Mouse (Mus musculus) heart, embryonic 14.5 days (tissue): ENCODE measurements at regions not wholly inside any gene's neighbourhood (a gene's known extent, or its start where the extent isn't known, plus 50 kb on each side); places are given as distances from the start of the nearest gene placed in this dataset.

Source experiments
- ATAC-seq: fragments of 200-750 bp; cut with Nextera tagmentation; 2 replicates; pipeline ENCODE4 v1.8.0; 2017; ENCODE audit warnings: low read depth, moderate TSS enrichment; ENCODE audit not compliant: insufficient number of reproducible peaks, insufficient read depth, low FRiP score
- H3K27ac ChIP-seq, 2 experiments: fragments of 200-500 bp in 1 of 2; fragments of 300-500 bp in 1 of 2; sonication (generic) in 1 of 2; replicated peaks in 1 of 2; 2 replicates each; pipeline ENCODE4 v1.5.1; 2012 to 2014; ENCODE audit warnings: low read depth in 2 of 2, low read length in 2 of 2, control low read depth in 1 of 2, mild to moderate bottlenecking in 1 of 2, mixed read lengths in 1 of 2; ENCODE audit not compliant: control insufficient read depth in 1 of 2, insufficient read depth in 1 of 2
- H3K27me3 ChIP-seq: fragments of 300-500 bp; sonication (generic); 2 replicates; pipeline ENCODE4 v1.6.1; 2014; ENCODE audit warnings: mild to moderate bottlenecking, low read length, control low read depth; ENCODE audit not compliant: control insufficient read depth, insufficient read depth
- H3K36me3 ChIP-seq: fragments of 300-500 bp; sonication (generic); 2 replicates; pipeline ENCODE4 v1.6.1; 2014; ENCODE audit warnings: mild to moderate bottlenecking, control low read depth, low read length, mixed read lengths; ENCODE audit not compliant: control insufficient read depth, insufficient read depth
- H3K4me1 ChIP-seq, 2 experiments: fragments of 200-500 bp in 1 of 2; fragments of 300-500 bp in 1 of 2; sonication (generic) in 1 of 2; 2 replicates each; pipeline ENCODE4 v1.6.1; 2012 to 2014; ENCODE audit warnings: low read length in 2 of 2, control low read depth in 1 of 2, mixed read lengths in 1 of 2; ENCODE audit not compliant: control insufficient read depth in 2 of 2, insufficient read depth in 2 of 2
- H3K4me2 ChIP-seq: fragments of 300-500 bp; sonication (generic); 2 replicates; pipeline ENCODE4 v1.6.1; 2014; ENCODE audit warnings: mild to moderate bottlenecking, low read length
- H3K4me3 ChIP-seq, 2 experiments: fragments of 200-500 bp in 1 of 2; fragments of 300-500 bp in 1 of 2; sonication (generic) in 1 of 2; 2 replicates each; pipeline ENCODE4 v1.5.1; 2012 to 2014; ENCODE audit warnings: low read length in 2 of 2, mild to moderate bottlenecking in 2 of 2, control low read depth in 1 of 2, low read depth in 1 of 2, moderate library complexity in 1 of 2; ENCODE audit not compliant: control insufficient read depth in 1 of 2, insufficient read depth in 1 of 2
- H3K9ac ChIP-seq: fragments of 300-500 bp; sonication (generic); 2 replicates; pipeline ENCODE4 v1.6.1; 2014; ENCODE audit warnings: mild to moderate bottlenecking, low read length
- H3K9me3 ChIP-seq: fragments of 300-500 bp; sonication (generic); 2 replicates; pipeline ENCODE4 v1.6.1; 2016; ENCODE audit warnings: low read length, control low read depth; ENCODE audit not compliant: control insufficient read depth
- WGBS: fragments of 180-500 bp; shearing (Covaris S2); extraction: QIAGEN DNeasy Blood & Tissue Kit; methylation state at CpG from one replicate; pipeline ENCODE4 v1.1.7; 2014; 5-methylcytosine and 5-hydroxymethylcytosine counted together

DNA sequence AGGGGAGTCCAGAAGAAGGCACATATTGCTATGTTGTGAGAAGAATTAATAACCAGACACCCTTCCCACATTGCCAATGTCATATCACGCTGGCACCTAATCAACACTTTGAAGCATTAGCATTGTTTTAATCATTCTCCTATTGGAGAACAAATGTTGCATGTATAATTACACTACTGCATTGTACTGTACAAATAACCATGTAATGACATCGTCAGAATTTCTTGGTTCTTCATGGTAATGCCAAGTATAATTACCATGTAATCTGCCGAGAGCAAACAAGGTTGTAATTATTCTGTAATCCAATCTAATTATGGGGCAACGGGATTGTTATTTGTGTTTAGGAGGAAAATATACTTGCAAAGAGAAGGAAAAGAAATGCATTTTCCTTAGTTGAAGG lies 196.1 kb downstream of the Insig2 start:
- no peak for ATAC-seq
- Histone ChIP-seq H3K4me3 (no peak overlapping the region), H3K36me3 (no peaks in the 10 kb centered on the region), H3K9ac (no peak overlapping the region), H3K4me2 (no peak overlapping the region), H3K4me1 (no peaks in the 10 kb centered on the region), H3K9me3 (no peaks in the 10 kb centered on the region), H3K27me3 (no peaks in the 10 kb centered on the region), H3K27ac (no peak overlapping the region)
- WGBS = 86% methylated on average over 4 of the region's 4 CpGs

DNA sequence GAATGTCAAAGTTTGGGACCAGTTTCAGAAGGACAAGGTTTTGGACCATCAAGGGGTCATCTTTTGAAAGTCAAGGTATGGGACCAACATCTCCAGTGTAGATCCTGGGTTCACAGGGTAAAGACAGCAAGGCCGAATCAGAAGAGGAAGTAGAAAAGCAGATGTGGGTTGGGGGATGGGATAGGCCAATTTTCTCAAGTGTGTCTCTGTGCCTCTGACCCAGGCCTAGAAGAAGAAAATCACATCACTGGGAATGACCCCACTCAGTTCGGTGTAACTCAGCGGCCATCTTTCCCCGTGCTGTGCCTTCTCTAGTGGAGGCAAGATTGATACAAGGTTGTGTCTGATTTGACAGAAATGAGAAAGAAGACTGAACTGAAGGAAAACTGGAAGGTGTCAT lies 195.5 kb downstream of the Insig2 start:
- no peak overlapping the region for H3K9ac ChIP-seq
- H3K4me3 ChIP-seq = no peak overlapping the region
- H3K27me3 ChIP-seq = no peaks in the 10 kb centered on the region
- H3K4me2 ChIP-seq = no peak overlapping the region
- no peaks in the 10 kb centered on the region for H3K36me3 ChIP-seq
- WGBS = 83% methylated on average over 4 of the region's 4 CpGs
- ATAC-seq = no peak
- H3K27ac ChIP-seq = no peak overlapping the region
- no peaks in the 10 kb centered on the region for H3K4me1 ChIP-seq
- no peaks in the 10 kb centered on the region for H3K9me3 ChIP-seq

DNA sequence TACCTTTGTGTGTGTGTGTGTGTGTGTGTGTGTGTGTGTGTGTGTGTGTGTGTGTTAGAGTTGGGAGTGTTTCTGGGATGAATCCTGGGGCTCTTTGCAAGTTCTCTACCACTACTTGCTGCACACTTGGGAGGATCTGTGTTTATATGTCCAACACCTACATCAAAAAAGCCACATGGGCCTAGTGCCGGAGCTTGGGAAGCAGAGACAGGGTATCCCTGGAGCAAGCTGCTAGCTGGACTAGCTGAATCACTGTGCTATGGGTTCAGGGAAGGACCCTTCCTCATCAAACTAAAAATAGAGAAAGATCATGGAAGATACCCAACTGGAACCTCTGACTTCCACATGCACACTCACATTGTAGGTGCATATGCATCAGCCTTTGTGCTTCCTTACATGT lies 187.4 kb downstream of the Insig2 start:
- no peak for ATAC-seq

GRCm38 (mm10) chr1:121153476-121153875 lies 178.9 kb downstream of the Insig2 start:
- H3K9me3 ChIP-seq = no peaks in the 10 kb centered on the region
- H3K4me2 ChIP-seq = no peak overlapping the region
- H3K4me1 ChIP-seq = no peaks in the 10 kb centered on the region
- no peak for ATAC-seq
- no peak overlapping the region for H3K4me3 ChIP-seq
- H3K36me3 ChIP-seq = no peaks in the 10 kb centered on the region
- 64% methylated on average over 5 of the region's 5 CpGs for WGBS
- no peaks in the 10 kb centered on the region for H3K27me3 ChIP-seq
- no peak overlapping the region for H3K9ac ChIP-seq
- no peak overlapping the region for H3K27ac ChIP-seq

More for the DNA sequence above, 187.4 kb downstream of the Insig2 start:
- H3K9me3 ChIP-seq = no peaks in the 10 kb centered on the region
- H3K27ac ChIP-seq = no peak overlapping the region
- no peaks in the 10 kb centered on the region for H3K27me3 ChIP-seq
- H3K4me1 ChIP-seq = no peaks in the 10 kb centered on the region
- 86% methylated on average over 1 of the region's 1 CpGs for WGBS
- no peak overlapping the region for H3K4me3 ChIP-seq
- no peak overlapping the region for H3K4me2 ChIP-seq
- H3K36me3 ChIP-seq = no peaks in the 10 kb centered on the region
- no peak overlapping the region for H3K9ac ChIP-seq

DNA sequence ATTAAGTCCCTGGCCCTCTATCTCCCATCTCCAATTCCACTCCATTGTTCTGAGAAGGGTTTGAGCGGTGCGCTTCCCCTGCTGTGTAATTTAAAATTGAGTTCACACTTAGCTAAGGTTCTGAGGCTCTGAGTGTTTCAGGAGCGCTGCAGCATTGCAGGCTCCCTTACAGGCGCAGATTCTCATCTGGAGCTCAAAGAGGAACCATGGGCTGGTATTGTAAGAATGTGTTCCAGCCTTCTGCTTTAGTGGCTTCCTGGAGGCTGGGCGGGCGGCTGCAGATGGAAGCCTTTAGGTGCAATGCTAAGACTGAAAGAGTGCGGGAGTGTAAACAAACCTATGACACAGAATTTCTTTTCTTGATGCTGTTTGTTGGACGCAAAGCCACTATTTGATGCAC lies 177.8 kb downstream of the Insig2 start:
- Histone ChIP-seq H3K36me3 (no peaks in the 10 kb centered on the region), H3K4me2 (no peak overlapping the region), H3K27ac (no peak overlapping the region), H3K9me3 (no peaks in the 10 kb centered on the region), H3K4me3 (no peak overlapping the region), H3K9ac (no peak overlapping the region), H3K27me3 (no peaks in the 10 kb centered on the region), H3K4me1 (no peaks in the 10 kb centered on the region)
- no peak for ATAC-seq
- WGBS = 36% methylated on average over 8 of the region's 8 CpGs

GRCm38 (mm10) chr1:121168651-121169050 lies 163.7 kb downstream of the Insig2 start:
- H3K4me3 ChIP-seq = no peak overlapping the region
- H3K4me2 ChIP-seq = no peak overlapping the region
- no peaks in the 10 kb centered on the region for H3K36me3 ChIP-seq
- no peaks in the 10 kb centered on the region; the same call in 1 of the 2 replicates for H3K27me3 ChIP-seq
- H3K27ac ChIP-seq = no peak overlapping the region
- WGBS = 24% methylated on average over 3 of the region's 3 CpGs
- no peak for ATAC-seq
- H3K9me3 ChIP-seq = no peaks in the 10 kb centered on the region
- no peaks in the 10 kb centered on the region for H3K4me1 ChIP-seq
- no peak overlapping the region for H3K9ac ChIP-seq

DNA sequence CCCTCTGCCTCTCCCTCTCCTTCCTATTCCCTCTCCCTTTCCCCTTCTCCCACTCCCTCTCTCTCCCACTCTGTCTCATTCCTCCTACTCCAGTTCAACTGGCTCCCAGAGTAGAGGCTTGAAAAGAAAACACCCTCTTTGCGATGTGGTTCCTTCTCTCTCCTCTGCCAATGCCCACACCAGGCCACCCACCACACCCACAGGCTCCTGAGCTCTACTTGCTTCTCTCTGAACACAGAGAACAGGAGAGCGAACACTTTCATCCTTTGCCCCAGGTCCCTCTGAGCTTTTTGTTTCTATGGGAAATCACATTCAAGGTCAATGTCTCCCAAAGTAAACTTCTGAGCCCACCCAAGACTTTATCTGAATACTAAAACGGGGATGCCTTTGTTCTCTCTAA lies 155.8 kb downstream of the Insig2 start:
- H3K4me2 ChIP-seq = no peak overlapping the region
- H3K4me3 ChIP-seq = no peak overlapping the region
- H3K4me1 ChIP-seq = peaks cover 3 to 5% of the 10 kb centered on the region in 2 experiments; a peak in 3 of 4 replicates
- H3K36me3 ChIP-seq = no peaks in the 10 kb centered on the region
- no peak for ATAC-seq
- H3K9me3 ChIP-seq = no peaks in the 10 kb centered on the region
- H3K9ac ChIP-seq = no peak overlapping the region
- no peak overlapping the region for H3K27ac ChIP-seq
- peaks cover 54% of the 10 kb centered on the region for H3K27me3 ChIP-seq
- WGBS = 12% methylated on average over 3 of the region's 3 CpGs

GRCm38 (mm10) chr1:121177136-121177907 lies 155.1 kb downstream of the Insig2 start:
- H3K9me3 ChIP-seq = no peaks in the 10 kb centered on the region
- H3K4me3 ChIP-seq = peak overlapping the region in 1 of 2 experiments; percentile 18; a peak in 1 of 4 replicates
- ATAC-seq = no peak
- H3K9ac ChIP-seq = no peak overlapping the region
- peaks cover 3 to 5% of the 10 kb centered on the region in 2 experiments; a peak in 3 of 4 replicates for H3K4me1 ChIP-seq
- no peak overlapping the region for H3K27ac ChIP-seq
- H3K27me3 ChIP-seq = peaks cover 61% of the 10 kb centered on the region
- WGBS = 5% methylated on average over 22 of the region's 22 CpGs
- no peaks in the 10 kb centered on the region for H3K36me3 ChIP-seq
- H3K4me2 ChIP-seq = peak overlapping the region; percentile 44
